Mouse (Mus musculus) heart, embryonic 10.5 days (tissue): ENCODE data around the gene Gm21983. TPM values are rescaled to one million over a fixed set of nuclear protein-coding genes. Genes with fewer than 3 reads are reported as not detected.

Source experiments
- DNase-seq: peaks from one replicate; pipeline ENCODE4 v3.0.0-alpha.2; 2017; ENCODE audit warnings: low spot score
- H3K27ac ChIP-seq: fragments of 300-500 bp; sonication (generic); 2 replicates; pipeline ENCODE4 v1.5.1; 2016; ENCODE audit warnings: mild to moderate bottlenecking
- H3K27me3 ChIP-seq: fragments of 300-500 bp; sonication (generic); 2 replicates; pipeline ENCODE4 v1.6.1; 2016; ENCODE audit warnings: mild to moderate bottlenecking; ENCODE audit not compliant: poor library complexity, insufficient read depth, severe bottlenecking
- H3K36me3 ChIP-seq: fragments of 300-500 bp; sonication (generic); 2 replicates; pipeline ENCODE4 v1.6.1; 2016; ENCODE audit warnings: mild to moderate bottlenecking, moderate library complexity
- H3K4me1 ChIP-seq: fragments of 300-500 bp; sonication (generic); 2 replicates; pipeline ENCODE4 v1.6.1; 2016; ENCODE audit warnings: mild to moderate bottlenecking
- H3K4me3 ChIP-seq: fragments of 300-500 bp; sonication (generic); 2 replicates; pipeline ENCODE4 v1.5.1; 2016; ENCODE audit warnings: mild to moderate bottlenecking, moderate library complexity
- H3K9me3 ChIP-seq: fragments of 300-500 bp; sonication (generic); 2 replicates; pipeline ENCODE4 v1.6.1; 2016; ENCODE audit warnings: mild to moderate bottlenecking, moderate library complexity
- WGBS: fragments of 180-500 bp; shearing (Covaris S2); methylation state at CpG from one replicate; pipeline ENCODE4 v1.1.7; 2016; 5-methylcytosine and 5-hydroxymethylcytosine counted together
- polyA plus RNA-seq: library from polyadenylated mRNA; unstranded; fragments of >200 nt; fragmentation: Nextera tagmentation; extraction: Ambion mirVana; gene quantifications from 2 replicates; pipeline ENCODE4 v1.2.1, GENCODE M21; 2016

The Gm21983 gene
- polyA plus RNA-seq: not detected in 2 replicates

- H3K4me3 ChIP-seq: no peak within 1 kb of the TSS
- WGBS: 68% methylated on average over 14 of the region's 14 CpGs
These were observed at the start of gene Gm21983, which contains the start of gene Mia for GRCm38 (mm10) chr7:27180837-27181695. Gm21983 (minus strand) TSS chr7:27181086. Mia (minus strand) TSS chr7:27181157.

GRCm38 (mm10) chr7:27228865-27229264, 48.0 kb upstream of the Gm21983 start:
- peak overlapping the region; percentile 93 for H3K27ac ChIP-seq
- 20% methylated on average over 6 of the region's 6 CpGs for WGBS
- H3K36me3 ChIP-seq: no peaks in the 10 kb centered on the region
- H3K4me3 ChIP-seq: peak overlapping the region; percentile 89
- H3K27me3 ChIP-seq: no peaks in the 10 kb centered on the region
- DNase-seq: no peak
- H3K9me3 ChIP-seq: no peaks in the 10 kb centered on the region
- H3K4me1 ChIP-seq: peaks cover 53% of the 10 kb centered on the region

More at GRCm38 (mm10) chr7:27180837-27181695, at the start of gene Gm21983, which contains the start of gene Mia:
- Histone ChIP-seq H3K4me1 (peaks cover 3% of the 10 kb centered on the region; the same call in 1 of the 2 replicates), H3K27me3 (no peaks in the 10 kb centered on the region), H3K9me3 (no peaks in the 10 kb centered on the region), H3K36me3 (peaks cover 28% of the 10 kb centered on the region), H3K27ac (no peak within 1 kb of the TSS)
- no peak for DNase-seq

GRCm38 (mm10) chr7:27228281-27228821, 47.5 kb upstream of the Gm21983 start, which contains the start of gene Itpkc:
Itpkc (minus strand) TSS chr7:27228661.
- no peaks in the 10 kb centered on the region for H3K9me3 ChIP-seq
- no peaks in the 10 kb centered on the region for H3K27me3 ChIP-seq
- H3K36me3 ChIP-seq: no peaks in the 10 kb centered on the region
- H3K27ac ChIP-seq: peak within 1 kb of the TSS; percentile 93
- peak; percentile 98 for DNase-seq
- H3K4me1 ChIP-seq: peaks cover 48% of the 10 kb centered on the region
- peak within 1 kb of the TSS; percentile 89 for H3K4me3 ChIP-seq
- WGBS: under 1% methylated on average over 49 of the region's 49 CpGs

- peak overlapping the region; percentile 89 for H3K4me3 ChIP-seq
- 0 out of 2 replicates have a peak, but pooled peaks cover 5% of the 10 kb centered on the region for H3K36me3 ChIP-seq
- peaks cover 46% of the 10 kb centered on the region for H3K4me1 ChIP-seq
- no peak for DNase-seq
- H3K9me3 ChIP-seq: no peaks in the 10 kb centered on the region
- no peaks in the 10 kb centered on the region for H3K27me3 ChIP-seq
- WGBS: 2% methylated on average over 10 of the region's 10 CpGs
- peak overlapping the region; percentile 93 for H3K27ac ChIP-seq
These were observed 46.8 kb upstream of the Gm21983 start for GRCm38 (mm10) chr7:27227676-27228075.

- no peaks in the 10 kb centered on the region for H3K27me3 ChIP-seq
- 0 out of 2 replicates have a peak, but pooled peaks cover 5% of the 10 kb centered on the region for H3K36me3 ChIP-seq
- H3K4me1 ChIP-seq: peaks cover 43% of the 10 kb centered on the region
- no peak overlapping the region for H3K27ac ChIP-seq
- WGBS: 31% methylated on average over 9 of the region's 9 CpGs
- no peak for DNase-seq
- peak overlapping the region; percentile 89 for H3K4me3 ChIP-seq
- no peaks in the 10 kb centered on the region for H3K9me3 ChIP-seq
These were observed 46.4 kb upstream of the Gm21983 start for GRCm38 (mm10) chr7:27227276-27227675.

- Histone ChIP-seq H3K27ac (no peak overlapping the region), H3K4me1 (peaks cover 43% of the 10 kb centered on the region), H3K36me3 (peaks cover 7% of the 10 kb centered on the region; the same call in 1 of the 2 replicates), H3K27me3 (no peaks in the 10 kb centered on the region), H3K9me3 (no peaks in the 10 kb centered on the region), H3K4me3 (0 out of 2 replicates have a peak overlapping the region, but pooled peaks have one; percentile 5)
- 83% methylated on average over 11 of the region's 11 CpGs for WGBS
- DNase-seq: no peak
These were observed 44.1 kb upstream of the Gm21983 start for GRCm38 (mm10) chr7:27224877-27225575.

GRCm38 (mm10) chr7:27222538-27222937, 41.7 kb upstream of the Gm21983 start:
- no peak for DNase-seq
- Histone ChIP-seq H3K36me3 (peaks cover 26% of the 10 kb centered on the region), H3K9me3 (no peaks in the 10 kb centered on the region), H3K4me3 (no peak overlapping the region), H3K4me1 (peaks cover 34% of the 10 kb centered on the region), H3K27me3 (no peaks in the 10 kb centered on the region), H3K27ac (no peak overlapping the region)
- 69% methylated on average over 1 of the region's 1 CpGs for WGBS

GRCm38 (mm10) chr7:27221939-27222338, 41.1 kb upstream of the Gm21983 start:
- Histone ChIP-seq H3K36me3 (peaks cover 31% of the 10 kb centered on the region), H3K4me3 (no peak overlapping the region), H3K27ac (no peak overlapping the region), H3K27me3 (no peaks in the 10 kb centered on the region), H3K4me1 (peaks cover 28% of the 10 kb centered on the region), H3K9me3 (no peaks in the 10 kb centered on the region)
- 78% methylated on average over 6 of the region's 6 CpGs for WGBS
- no peak for DNase-seq

GRCm38 (mm10) chr7:27219937-27220336, 39.1 kb upstream of the Gm21983 start:
- Histone ChIP-seq H3K36me3 (peaks cover 35% of the 10 kb centered on the region), H3K4me3 (no peak overlapping the region), H3K27me3 (no peaks in the 10 kb centered on the region), H3K27ac (no peak overlapping the region), H3K9me3 (no peaks in the 10 kb centered on the region), H3K4me1 (peaks cover 8% of the 10 kb centered on the region)
- WGBS: 78% methylated on average over 11 of the region's 11 CpGs
- DNase-seq: no peak

- WGBS: 82% methylated on average over 7 of the region's 7 CpGs
- peaks cover 44% of the 10 kb centered on the region for H3K36me3 ChIP-seq
- DNase-seq: no peak
- no peak overlapping the region for H3K4me3 ChIP-seq
- no peak overlapping the region for H3K27ac ChIP-seq
- no peaks in the 10 kb centered on the region for H3K4me1 ChIP-seq
- H3K9me3 ChIP-seq: no peaks in the 10 kb centered on the region
- no peaks in the 10 kb centered on the region for H3K27me3 ChIP-seq
These were observed 37.7 kb upstream of the Gm21983 start for GRCm38 (mm10) chr7:27218586-27218985.

GRCm38 (mm10) chr7:27212626-27213025, 31.7 kb upstream of the Gm21983 start:
- Histone ChIP-seq H3K9me3 (no peaks in the 10 kb centered on the region), H3K4me1 (no peaks in the 10 kb centered on the region), H3K36me3 (peaks cover 67% of the 10 kb centered on the region), H3K4me3 (no peak overlapping the region), H3K27ac (no peak overlapping the region), H3K27me3 (no peaks in the 10 kb centered on the region)
- WGBS: 73% methylated on average over 2 of the region's 2 CpGs
- DNase-seq: no peak

GRCm38 (mm10) chr7:27203730-27204449, 23.0 kb upstream of the Gm21983 start:
- Histone ChIP-seq H3K27ac (no peak overlapping the region), H3K27me3 (no peaks in the 10 kb centered on the region), H3K9me3 (no peaks in the 10 kb centered on the region), H3K4me1 (no peaks in the 10 kb centered on the region), H3K36me3 (peaks cover 57% of the 10 kb centered on the region), H3K4me3 (no peak overlapping the region)
- WGBS: 88% methylated on average over 8 of the region's 8 CpGs
- DNase-seq: no peak
